Mouse (Mus musculus) megakaryocyte-erythroid progenitor cell, adult 5-6 weeks (primary cell): ENCODE data around the gene Paip2b. TPM values are rescaled to one million over a fixed set of nuclear protein-coding genes. Genes with fewer than 3 reads are reported as not detected.
"Not testable (repeated sequence)": the region's sequence is repeated elsewhere in the genome, so short reads cannot be mapped to it uniquely, and the experiment has no call there.

Source experiments
- ATAC-seq: replicated peaks from 2 replicates; pipeline ENCODE4 v1.8.0; 2016; ENCODE audit warnings: mild to moderate bottlenecking, inconsistent platforms; ENCODE audit not compliant: severe bottlenecking, poor library complexity, low FRiP score, low TSS enrichment
- total RNA-seq, 2 experiments: library from RNA; stranded (forward) in 1 of 2; stranded (reverse) in 1 of 2; fragments of 200-1000, 215-1000 nt in 1 of 2; fragments of >200 nt in 1 of 2; fragmentation: Nextera tagmentation in 1 of 2; gene quantifications; 2 replicates each; pipeline ENCODE4 v1.2.3; 2014 to 2017

The Paip2b gene
- total RNA-seq, 2 experiments from 2014 or later: 8.3 to 14.1 TPM

GRCm38 (mm10) chr6:83815801-83816200, 15.7 kb downstream of the Paip2b start:
- ATAC-seq: no peak

- ATAC-seq: no peak
These were observed 28.7 kb downstream of the Paip2b start for GRCm38 (mm10) chr6:83802846-83803245.

- ATAC-seq: no peak
These were observed 29.5 kb downstream of the Paip2b start for GRCm38 (mm10) chr6:83802033-83802432.

- no peak for ATAC-seq
These were observed 34.9 kb downstream of the Paip2b start for GRCm38 (mm10) chr6:83796686-83797085.

GRCm38 (mm10) chr6:83795492-83795900, 36.0 kb downstream of the Paip2b start:
- ATAC-seq: peak; percentile 1; the same call in 1 of the 2 replicates

GRCm38 (mm10) chr6:83794760-83795296, 36.7 kb downstream of the Paip2b start, which contains the start of gene Nagk:
Gene Nagk (plus strand): TSS chr6:83794982.
- ATAC-seq: peak; percentile 88

GRCm38 (mm10) chr6:83791251-83791890, 40.2 kb downstream of the Paip2b start:
- no peak for ATAC-seq

GRCm38 (mm10) chr6:83790533-83790932, 41.0 kb downstream of the Paip2b start:
- not testable (repeated sequence) for ATAC-seq

GRCm38 (mm10) chr6:83788554-83788953, 43.0 kb downstream of the Paip2b start:
- ATAC-seq: no peak

GRCm38 (mm10) chr6:83786426-83786825, 45.1 kb downstream of the Paip2b start:
- ATAC-seq: no peak

- ATAC-seq: peak; percentile 43; the same call in 1 of the 2 replicates
These were observed 52.5 kb downstream of the Paip2b start for GRCm38 (mm10) chr6:83779026-83779425.

GRCm38 (mm10) chr6:83778306-83778705, 53.2 kb downstream of the Paip2b start:
- no peak for ATAC-seq

- peak; percentile 77 for ATAC-seq
These were observed 55.8 kb downstream of the Paip2b start, which contains the start of gene Tex261 for GRCm38 (mm10) chr6:83775638-83776293. Gene Tex261 (minus strand): TSS chr6:83775813.

- ATAC-seq: peak; percentile 13; the same call in 1 of the 2 replicates
These were observed 56.6 kb downstream of the Paip2b start for GRCm38 (mm10) chr6:83774781-83775563.

- no peak for ATAC-seq
These were observed 57.4 kb downstream of the Paip2b start for GRCm38 (mm10) chr6:83774126-83774525.

GRCm38 (mm10) chr6:83768485-83768884, 63.1 kb downstream of the Paip2b start:
- ATAC-seq: no peak

GRCm38 (mm10) chr6:83766982-83767381, 64.6 kb downstream of the Paip2b start:
- ATAC-seq: no peak

- peak; percentile 61 for ATAC-seq
These were observed 68.6 kb downstream of the Paip2b start for GRCm38 (mm10) chr6:83762880-83763431.

GRCm38 (mm10) chr6:83762344-83762743, 69.2 kb downstream of the Paip2b start, which contains the start of gene Ankrd53:
Gene Ankrd53 (plus strand): TSS chr6:83762644.
- ATAC-seq: no peak
